Mouse (Mus musculus): ENCODE measurements at regions not wholly inside any gene's neighbourhood (a gene's known extent, or its start where the extent isn't known, plus 50 kb on each side); places are given as distances from the start of the nearest gene placed in this dataset.
A peak's percentile ranks its signal among the peaks of the same experiment; 100 is the strongest.

DNA sequence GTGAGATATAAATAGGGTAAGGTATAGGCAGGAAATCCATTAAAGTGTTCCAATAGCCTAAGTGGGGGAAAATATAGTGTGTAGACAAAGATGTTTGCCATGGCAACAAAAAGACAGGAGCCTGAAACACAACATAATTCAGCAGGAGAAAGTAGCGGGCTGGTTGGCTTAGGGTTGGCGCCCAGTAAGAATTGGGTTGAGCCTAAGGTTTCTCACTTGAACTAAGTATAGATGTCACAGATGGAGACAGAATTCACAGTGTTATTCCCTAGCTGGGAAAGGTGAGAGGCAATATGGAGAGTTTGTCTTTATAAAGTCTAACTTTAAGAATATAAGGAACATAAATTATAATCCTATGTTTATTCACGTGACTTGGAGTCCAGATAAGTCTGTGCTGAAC is 64.8 kb upstream of the Ogfrl1 start:
- DNase-seq: peak; percentile 18 to 45

DNA sequence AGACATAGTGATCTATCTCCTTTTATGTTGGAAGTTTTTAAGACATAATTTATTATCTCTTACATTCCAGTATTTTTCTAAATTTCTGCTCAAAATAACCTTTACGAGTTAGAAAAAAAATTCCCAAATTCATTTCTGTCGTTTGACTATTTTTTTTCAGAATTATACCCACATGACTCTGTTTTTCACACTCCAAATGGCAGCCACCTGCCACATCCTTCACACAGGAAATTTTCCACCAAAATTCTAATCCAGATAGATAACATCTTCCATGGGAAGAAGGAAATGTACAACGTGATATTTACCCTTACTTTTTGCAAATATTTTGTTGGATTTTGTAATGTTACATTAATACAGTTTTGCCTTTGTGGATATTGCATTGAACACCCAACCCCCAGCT is 66.5 kb upstream of the Ogfrl1 start:
- DNase-seq: peak in 1 of 2 experiments; percentile 38

DNA sequence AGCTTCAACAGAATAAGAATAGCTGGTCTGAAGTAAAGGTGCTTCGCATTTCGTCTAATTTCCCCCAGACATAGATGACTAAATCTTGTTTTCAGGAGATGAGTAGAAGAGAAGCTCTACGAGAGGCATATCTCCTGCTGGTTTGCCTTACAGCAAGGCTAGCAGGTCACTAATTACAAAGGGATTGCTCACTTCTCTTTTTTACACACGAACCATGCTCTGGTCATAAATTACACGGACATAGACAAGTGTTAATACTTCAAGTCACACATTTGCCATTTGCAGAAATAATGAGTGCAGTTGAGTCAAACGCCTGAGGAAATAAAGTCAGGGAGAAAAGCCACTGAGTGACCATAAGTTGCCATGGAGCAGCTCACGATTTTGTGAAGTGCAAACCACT is 68.8 kb upstream of the Ogfrl1 start:
- DNase-seq: no peak

DNA sequence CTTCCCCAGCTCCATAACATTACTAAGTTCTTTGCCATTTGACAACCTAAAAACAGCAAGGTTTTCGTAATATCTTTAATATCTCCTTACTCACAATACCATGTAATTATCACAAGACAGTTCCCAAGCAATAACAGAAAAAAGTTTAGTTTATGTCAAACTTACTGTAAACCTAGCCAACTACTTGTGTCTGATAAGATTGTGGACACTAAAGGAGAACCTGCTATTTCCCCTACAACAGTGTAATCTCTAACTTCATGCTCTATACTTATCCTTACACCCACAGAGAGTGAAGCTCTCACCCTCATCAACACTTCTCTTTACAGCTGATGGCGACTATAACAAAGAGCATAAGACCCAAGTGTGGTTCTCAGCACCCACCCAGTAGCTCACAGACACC is 69.8 kb upstream of the Ogfrl1 start:
- DNase-seq: no peak

DNA sequence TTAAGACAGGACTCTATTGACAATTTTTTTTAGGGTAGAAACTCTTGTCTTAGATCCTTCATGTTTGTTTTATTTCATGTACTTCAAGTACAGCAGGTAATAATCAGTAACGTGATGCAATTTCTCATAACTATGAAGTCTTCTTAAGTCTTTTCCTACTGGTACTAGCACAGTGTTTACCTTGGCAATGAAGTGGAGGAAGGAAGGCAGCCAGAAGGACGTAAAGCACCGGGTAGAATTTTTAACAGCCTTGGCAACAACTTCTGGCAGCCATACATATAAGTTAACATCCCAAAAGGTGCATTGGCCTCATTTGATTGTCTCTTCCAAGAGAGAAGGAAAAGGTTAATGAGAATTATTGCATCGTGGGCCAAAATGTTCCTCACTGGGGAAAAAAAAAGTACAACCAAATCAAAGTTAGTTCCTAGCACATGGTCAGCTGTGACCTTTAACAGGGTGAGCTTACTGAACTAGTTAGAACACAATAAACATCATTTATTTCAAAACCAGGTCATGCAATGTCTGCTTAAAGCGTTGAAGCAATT is 83.3 kb upstream of the Ogfrl1 start:
- no peak for DNase-seq

DNA sequence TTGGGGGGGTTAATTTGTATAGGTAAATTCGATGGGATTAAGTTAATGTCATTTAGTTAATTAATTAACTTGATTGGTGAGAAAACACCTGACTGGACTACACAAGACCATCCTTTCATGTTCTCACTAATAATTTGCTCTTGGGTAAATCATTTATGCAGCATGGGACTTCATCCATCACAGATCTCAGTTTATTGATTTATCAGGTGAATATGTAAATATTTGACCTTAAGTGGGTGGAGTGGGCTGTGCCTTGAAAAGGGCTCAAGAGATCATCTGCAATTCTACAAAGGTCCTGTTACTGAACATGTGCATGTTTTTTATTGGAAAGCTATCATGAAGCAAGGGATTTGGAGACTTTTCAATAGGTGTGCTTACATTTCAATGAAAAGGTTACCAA is 87.0 kb upstream of the Ogfrl1 start:
- no peak for DNase-seq

DNA sequence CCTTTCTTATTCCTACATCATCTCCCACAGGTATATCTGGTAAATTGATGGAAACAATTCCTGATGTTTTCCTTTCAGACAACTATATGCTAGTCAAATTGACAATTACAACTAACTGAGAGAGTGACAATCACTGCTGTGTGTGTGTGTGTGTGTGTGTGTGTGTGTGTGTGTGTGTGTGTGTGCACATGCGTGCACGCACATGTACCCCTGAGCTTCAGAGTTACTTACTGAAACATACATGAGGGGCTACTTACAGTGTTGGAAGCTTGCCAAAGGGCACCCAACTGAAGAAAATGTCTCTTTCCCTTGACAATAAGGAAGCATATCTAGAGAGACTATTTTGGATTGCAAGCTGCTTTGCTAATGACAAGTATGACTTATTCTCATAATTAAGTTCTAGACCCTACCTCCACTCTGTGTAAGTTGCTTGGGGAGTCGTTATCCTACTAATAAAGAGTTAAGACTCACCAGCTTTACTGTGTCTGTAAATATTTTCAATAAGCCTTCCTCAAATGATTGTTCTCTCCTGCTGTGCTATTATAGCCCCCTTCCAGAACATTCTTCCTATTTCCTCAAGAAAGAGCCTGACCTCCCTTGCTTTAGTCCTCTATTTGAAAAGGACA is 87.7 kb upstream of the Ogfrl1 start:
- no peak for DNase-seq

DNA sequence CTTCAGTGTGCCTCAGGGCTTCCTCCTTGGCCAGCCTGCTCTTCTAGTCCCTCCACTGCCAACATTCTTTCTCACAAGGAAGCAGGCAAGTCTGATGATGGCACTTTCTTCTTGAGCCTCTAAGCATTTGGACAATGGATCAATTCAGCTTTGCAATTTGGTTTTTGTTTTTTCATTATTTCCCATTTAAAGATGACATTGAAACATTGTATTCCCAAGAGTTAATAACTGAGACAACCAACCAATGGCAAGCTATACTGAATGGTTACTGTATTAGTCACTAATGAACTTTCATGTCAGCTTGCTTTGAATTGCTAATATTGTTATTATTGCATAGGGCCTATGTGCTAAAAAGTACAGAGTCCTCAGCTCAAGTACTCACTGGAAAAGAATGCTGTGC is 89.5 kb upstream of the Ogfrl1 start:
- no peak for DNase-seq

DNA sequence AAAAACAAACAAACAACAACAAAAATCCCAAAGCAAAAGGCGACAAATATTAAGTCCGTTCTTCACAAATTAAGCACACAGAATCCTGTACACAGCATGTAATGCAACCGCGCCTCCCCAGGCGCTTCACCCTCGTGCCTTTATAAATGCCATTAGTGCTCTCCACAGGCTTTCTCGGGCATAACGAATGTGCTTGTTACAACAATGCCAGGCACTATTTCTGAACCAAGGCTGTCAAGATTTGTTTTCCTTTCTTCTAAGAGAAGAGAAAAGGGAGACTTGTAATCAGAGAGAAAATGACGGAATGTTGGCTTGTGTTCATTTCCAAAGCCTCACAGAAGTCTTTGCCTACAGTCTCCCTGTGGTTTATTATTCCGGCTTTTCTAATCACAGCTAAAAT is 93.1 kb upstream of the Ogfrl1 start:
- DNase-seq: peak; percentile 34 to 59

DNA sequence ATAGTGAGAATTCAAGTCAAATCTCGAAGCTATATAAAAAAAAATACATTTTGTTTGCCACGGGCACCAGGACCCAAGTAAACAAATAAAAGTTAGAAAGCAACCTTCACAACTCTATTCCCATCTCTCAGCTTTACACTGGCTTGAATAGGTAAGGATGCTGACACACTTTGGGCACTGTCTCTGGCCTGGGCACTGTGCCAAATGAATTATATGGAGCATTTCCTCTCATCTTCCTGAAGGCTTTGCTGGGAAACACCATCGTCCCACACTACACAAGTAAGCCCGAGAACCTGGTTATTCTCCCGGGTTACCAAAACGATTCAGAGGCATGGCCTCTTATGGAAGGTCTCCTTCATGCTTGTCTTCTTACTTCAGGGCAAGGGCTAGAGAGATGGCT is 93.5 kb upstream of the Ogfrl1 start:
- DNase-seq: peak; percentile 67 to 76

DNA sequence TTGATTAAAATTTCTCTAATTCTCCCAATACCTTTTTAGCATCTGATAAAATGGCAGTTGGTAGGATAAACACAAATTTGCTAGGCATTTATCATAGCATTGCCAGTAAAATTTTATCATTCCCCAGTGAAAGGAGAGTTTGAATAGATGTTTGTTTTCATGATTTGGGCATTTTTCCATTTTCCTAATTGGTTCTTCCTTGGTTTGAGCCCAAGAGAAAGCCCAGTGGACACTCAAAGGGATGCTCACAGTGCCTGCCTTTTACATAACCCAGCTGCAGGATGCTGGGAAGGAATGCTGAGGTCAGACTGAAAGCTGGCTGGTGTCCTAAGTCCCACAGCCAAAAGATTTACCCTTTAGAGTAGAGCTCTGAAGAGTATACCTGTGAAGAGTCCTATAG is 95.4 kb upstream of the Ogfrl1 start:
- DNase-seq: no peak

DNA sequence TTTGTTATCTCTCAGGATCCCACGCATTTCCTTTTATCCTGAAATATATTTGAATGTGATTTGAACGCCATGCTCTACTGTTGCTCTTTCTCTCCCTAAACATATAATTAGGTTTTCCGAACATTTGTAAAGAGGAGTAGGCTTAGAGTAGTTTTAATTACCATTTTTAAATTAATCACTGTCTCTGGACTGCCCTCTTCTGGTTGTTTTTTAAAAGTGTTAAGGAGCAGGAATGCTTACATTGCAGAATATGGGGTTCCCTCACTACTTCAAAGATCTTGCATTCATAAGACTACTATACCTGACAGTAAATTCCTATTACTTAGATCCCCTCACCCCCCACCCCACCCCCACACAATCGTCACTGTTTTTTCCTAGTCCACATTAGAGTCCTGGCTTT is 97.8 kb upstream of the Ogfrl1 start:
- no peak for DNase-seq

DNA sequence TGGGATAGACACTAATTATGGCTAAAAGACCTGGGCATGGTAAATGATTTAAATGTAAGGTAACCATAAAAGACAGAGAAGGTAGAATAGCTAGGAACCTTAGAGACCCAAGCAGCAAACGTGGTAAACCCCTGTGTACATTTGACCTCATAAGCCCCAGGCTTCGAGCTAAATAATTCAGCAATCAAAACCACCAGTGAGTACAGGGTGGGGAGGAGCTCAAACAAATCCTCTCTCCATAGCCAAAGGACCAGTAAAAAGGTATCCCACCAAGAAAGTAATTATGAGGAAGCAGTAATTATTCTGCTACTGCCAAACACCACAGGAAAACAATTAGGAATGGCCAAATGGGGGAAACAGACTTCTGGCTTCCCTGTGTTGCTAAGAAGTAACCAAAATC is 122.5 kb upstream of the Ogfrl1 start:
- DNase-seq: no peak

DNA sequence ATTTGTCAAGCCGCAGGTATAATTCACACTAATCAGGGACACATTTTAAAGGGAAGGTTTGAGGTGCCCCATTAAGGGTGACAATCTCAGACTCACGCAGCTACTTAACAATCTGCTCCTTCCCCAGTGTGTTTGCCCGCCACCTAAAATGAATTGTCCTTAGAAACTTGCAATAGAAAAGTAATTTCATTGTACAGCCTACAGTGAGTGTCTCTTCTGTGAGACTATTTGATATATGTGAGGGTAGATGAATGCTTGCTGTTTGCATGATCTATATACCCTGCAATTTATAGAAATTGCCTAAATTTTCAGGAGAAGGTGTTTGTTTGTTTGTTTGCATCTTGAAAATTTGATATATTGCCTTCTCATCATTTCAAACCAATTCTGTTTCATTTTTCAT is 135.1 kb upstream of the Ogfrl1 start:
- no peak for DNase-seq

DNA sequence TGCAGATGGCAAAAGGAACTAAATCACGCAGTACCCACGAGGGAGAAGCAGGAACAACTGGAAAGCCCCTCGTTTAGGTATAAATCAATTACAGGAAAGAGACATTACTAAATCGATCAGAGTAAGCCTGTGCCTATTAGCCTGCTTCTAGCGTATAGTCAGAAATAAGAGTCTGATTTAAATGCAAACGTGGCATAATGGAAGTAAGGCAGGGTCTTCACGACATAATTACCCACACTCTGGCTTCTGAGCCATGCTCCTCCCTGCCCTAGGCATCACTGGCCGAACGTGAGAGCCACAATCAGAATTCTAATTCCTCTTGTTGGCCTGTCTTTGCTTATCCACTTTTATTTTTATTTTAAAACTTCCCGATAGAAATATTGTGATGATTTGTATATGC is 139.0 kb upstream of the Ogfrl1 start:
- DNase-seq: no peak

DNA sequence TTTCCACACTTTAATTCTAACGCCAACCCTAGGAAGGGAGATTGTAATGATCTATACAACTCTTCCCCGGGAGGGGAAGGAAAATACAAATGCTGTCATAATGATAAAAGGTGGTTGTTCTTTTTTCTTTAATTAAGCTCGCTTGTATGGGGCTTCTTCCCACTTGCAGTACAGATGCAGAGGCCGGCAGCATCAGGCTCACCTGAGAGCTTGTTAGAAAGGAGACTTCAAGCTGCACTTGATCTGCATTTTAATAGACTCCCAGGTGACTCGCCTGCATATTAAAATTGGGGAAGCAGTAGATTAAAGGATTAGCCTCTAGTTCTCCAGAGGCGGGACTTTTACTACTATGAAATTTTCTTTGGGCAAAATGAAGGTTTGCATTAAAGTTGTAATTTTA is 140.8 kb upstream of the Ogfrl1 start:
- no peak for DNase-seq

DNA sequence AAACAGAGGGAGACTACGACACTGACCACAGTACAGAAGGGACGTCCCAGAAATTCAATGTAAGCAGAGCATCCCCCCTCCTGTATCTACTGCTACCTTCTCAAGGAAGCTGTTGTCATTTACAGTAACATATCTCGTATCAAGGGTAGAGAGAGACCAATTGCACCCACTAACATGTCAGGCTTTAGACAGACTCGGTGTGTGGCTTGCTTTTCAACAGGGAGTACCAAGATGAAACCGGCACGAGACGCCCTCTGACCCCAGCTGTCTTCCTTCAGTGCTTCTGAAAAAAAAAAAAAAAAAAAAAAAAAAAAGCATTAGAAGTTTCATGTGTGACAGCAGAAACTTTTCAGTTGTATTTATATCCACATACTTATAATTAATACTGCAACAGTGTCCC is 143.0 kb upstream of the Ogfrl1 start:
- no peak for DNase-seq

DNA sequence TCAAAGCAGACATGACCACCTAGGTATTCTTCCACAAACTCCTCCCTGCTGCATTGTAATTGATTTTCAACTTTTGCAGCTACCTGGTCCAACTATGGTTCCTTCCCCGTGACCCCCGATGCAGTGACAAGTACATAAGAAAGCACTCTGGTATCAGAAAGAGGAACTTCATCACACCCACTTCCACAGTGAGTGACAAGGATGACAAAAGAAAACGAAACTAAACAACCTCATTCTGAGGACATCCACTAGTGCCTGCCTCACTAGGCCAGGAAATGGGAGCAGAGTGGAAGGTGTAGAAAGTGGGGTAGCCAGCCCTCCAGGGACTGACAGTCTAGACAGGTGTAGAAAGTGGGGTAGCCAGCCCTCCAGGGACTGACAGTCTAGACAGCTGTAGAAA is 158.2 kb upstream of the Ogfrl1 start:
- DNase-seq: no peak

DNA sequence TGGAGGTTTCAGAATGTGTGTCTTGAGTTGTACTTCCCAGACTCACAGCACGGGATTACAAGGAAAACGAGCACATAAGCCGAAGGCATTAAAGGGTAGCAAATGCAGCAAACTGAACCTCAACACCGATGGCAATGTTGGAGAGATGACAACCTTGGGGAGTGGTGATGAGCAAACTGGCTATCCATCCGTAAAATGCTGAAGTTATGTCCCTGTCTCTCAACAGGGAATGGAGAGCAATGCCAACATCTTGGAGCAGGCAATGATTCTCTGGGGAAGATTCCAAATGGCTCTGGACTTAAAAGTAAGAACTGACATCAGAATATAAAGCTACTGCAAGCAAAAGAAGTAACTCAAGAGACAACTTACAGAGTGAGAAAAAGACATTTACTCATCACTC is 170.5 kb upstream of the Ogfrl1 start:
- peak in 1 of 2 experiments; percentile 8 for DNase-seq

DNA sequence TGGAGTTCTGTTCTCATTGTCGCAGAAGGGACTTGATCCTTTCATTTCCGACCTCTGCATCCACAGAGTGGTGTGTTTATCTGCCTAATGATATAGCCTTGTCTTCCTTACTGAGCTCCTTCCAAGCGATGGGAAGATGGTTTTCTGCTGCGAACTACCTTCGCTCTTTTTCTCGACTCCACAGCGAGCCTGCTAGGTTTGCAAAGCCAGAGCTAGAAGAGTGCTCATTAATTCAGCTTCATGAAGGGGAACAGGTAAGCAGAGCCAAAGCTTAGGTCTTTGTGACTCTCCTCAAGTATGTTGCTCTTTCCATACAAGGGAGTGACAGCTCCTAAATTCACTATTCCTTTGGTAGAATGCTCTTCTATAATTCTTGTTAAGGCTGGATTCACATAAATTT is 176.9 kb upstream of the Ogfrl1 start:
- no peak for DNase-seq

DNA sequence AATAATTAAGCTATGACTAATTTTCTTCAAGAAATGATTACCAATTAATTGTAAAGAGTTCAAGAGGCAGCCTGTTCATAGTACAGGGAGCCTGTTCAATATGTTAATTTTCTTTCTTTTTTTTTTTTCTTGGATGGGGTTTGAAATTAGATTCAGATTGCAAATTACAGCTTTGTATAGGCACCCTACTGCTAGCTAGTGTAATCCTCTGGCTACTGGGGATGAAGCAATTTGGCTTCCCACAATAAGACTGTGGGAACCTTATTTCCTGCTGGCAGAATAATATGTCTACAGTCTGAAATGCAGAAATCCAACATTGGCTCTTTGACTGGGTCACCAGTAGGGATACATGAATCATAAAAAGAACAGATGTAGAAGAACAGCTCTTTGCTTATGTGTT is 177.4 kb upstream of the Ogfrl1 start:
- no peak for DNase-seq

DNA sequence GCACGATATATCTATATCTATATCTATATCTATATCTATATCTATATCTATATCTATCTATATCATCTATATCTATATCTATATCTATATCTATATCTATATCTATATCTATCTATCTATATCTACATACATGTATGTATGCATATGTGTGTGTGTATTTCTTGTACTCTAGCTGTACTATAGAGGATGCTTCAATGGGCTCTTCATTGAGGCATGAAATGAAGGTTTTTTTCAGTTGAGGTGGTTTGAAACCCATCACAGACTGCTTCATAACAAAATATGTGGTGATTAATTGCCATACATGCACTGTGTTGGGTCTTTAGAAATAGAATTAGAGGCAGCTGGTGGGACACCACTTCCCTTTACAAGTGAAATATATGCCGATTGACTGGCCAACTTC is 177.9 kb upstream of the Ogfrl1 start:
- DNase-seq: no peak

DNA sequence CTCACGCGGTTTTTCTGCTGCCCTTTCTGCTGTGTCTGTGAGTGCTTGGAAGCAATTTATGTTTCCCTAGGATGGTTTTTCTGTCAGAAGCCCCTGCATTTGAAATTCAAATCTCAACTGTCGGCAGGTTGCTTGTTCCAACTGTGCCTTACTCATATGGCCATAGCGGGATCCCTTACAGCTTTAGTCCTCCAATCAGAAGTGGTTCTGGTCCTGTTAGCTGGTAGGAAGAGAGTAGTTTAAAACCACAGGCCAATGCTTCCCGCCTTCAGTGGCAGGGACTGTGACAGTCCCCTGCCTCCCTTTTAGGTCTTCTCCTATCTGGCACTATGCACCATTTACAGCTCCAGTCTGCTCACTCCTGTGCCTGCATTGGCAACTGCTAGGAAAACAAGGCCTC is 178.6 kb upstream of the Ogfrl1 start:
- no peak for DNase-seq

DNA sequence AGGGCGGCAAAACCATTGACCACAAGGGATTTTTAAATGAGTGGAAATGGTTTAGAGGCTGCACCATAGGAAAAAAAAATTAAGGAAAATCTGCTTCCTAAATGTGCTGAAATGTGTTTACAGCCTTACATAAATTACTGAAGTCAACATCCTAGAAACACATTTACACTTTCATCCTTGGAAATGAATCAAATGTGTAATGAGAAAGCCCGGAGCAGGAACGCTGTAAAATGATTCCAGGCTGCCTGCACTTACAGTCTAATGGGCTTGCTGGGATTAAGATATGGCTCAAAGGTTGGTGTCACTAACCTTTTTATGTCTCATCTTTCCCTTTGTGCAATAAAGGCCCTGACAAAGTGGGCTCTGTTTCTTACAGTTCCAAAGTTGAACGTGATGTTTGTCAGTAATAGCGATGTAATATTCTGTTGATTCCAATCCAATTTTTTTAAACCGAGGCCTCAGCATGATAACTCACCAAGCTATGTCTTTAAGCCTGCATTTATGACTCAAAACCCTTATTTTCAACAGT is 172.1 kb upstream of the B3gat2 start:
- DNase-seq: no peak

DNA sequence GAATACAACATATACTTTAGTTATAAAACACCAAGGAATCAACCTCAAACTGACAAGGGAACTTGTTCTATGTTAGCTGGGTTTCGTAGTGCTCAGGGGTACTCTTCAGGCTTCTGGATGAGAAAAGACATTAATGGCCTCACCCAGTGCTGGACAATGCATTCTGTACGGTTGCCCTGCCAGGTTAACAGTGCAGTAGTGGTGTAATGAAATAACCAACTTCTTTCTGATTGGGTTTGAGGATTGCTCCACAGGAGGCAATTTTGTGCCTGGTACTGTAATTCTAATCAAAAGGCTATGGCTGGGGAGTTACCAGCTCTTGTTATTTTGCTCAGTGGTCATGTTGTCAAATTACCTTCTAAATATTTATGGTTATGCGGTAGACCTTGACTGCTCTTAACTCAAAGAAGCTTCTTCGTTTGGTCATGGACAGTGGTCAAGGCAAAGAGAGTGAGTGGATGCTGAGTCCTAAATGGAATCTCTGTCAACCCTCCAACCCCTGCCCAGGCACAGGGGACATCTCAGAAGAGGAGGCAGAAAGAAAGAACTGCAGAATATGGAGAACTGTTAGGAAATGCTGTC is 158.8 kb upstream of the B3gat2 start:
- no peak for DNase-seq

Data from cerebellum, postnatal 25 days (tissue).